Mouse (Mus musculus) lung, embryonic 16.5 days (tissue): ENCODE data around the gene Tma7. TPM values are rescaled to one million over a fixed set of nuclear protein-coding genes. Genes with fewer than 3 reads are reported as not detected.

Source experiments
- ATAC-seq: fragments of 200-750 bp; cut with Nextera tagmentation; 2 replicates; pipeline ENCODE4 v1.8.0; 2017; ENCODE audit warnings: low read depth, mild to moderate bottlenecking, moderate library complexity
- H3K27ac ChIP-seq: fragments of 300-500 bp; sonication (generic); 2 replicates; pipeline ENCODE4 v1.5.1; 2014; ENCODE audit warnings: mild to moderate bottlenecking, control low read depth, low read length
- H3K27me3 ChIP-seq: fragments of 300-500 bp; sonication (generic); 2 replicates; pipeline ENCODE4 v1.6.1; 2014; ENCODE audit warnings: low read depth, low read length, mixed read lengths; ENCODE audit not compliant: control insufficient read depth, insufficient read depth
- H3K36me3 ChIP-seq: fragments of 300-500 bp; sonication (generic); 2 replicates; pipeline ENCODE4 v1.6.1; 2014; ENCODE audit warnings: low read length; ENCODE audit not compliant: control insufficient read depth, insufficient read depth
- H3K4me1 ChIP-seq: fragments of 300-500 bp; sonication (generic); replicated peaks from 2 replicates; pipeline ENCODE4 v1.6.1; 2014; ENCODE audit warnings: low read length, mixed read lengths; ENCODE audit not compliant: control insufficient read depth, insufficient read depth
- H3K4me2 ChIP-seq: fragments of 300-500 bp; sonication (generic); 2 replicates; pipeline ENCODE4 v1.6.1; 2014; ENCODE audit warnings: low read depth, low read length, control low read depth
- H3K4me3 ChIP-seq: fragments of 300-500 bp; sonication (generic); 2 replicates; pipeline ENCODE4 v1.5.1; 2014; ENCODE audit warnings: mild to moderate bottlenecking, low read length, control low read depth
- H3K9ac ChIP-seq: fragments of 300-500 bp; sonication (generic); 2 replicates; pipeline ENCODE4 v1.6.1; 2014; ENCODE audit warnings: low read length, control low read depth
- H3K9me3 ChIP-seq: fragments of 300-500 bp; sonication (generic); 2 replicates; pipeline ENCODE4 v1.6.1; 2016; ENCODE audit warnings: low read length; ENCODE audit not compliant: control insufficient read depth
- WGBS: fragments of 180-500 bp; shearing (Covaris S2); extraction: QIAGEN DNeasy Blood & Tissue Kit; methylation state at CpG from one replicate; pipeline ENCODE4 v1.1.7; 2014; 5-methylcytosine and 5-hydroxymethylcytosine counted together
- polyA plus RNA-seq: library from polyadenylated mRNA; unstranded; fragments of >200 nt; fragmentation: Nextera tagmentation; extraction: Ambion mirVana; gene quantifications from 2 replicates; pipeline ENCODE4 v1.2.1, GENCODE M21; 2015

Tma7 gene
- 524 and 545 TPM in 2 replicates for polyA plus RNA-seq

GRCm38 (mm10) chr9:109082124-109082800 is at the start of gene Tma7, which contains the start of gene Ccdc51:
TSS of gene Tma7 (minus strand) at chr9:109082587.
TSS of gene Ccdc51 (plus strand) at chr9:109082493.
- peak within 1 kb of the TSS; percentile 80 for H3K4me3 ChIP-seq
- H3K27ac ChIP-seq = peak within 1 kb of the TSS; percentile 73
- H3K4me2 ChIP-seq = peak within 1 kb of the TSS; percentile 80
- ATAC-seq = peak; percentile 98
- H3K36me3 ChIP-seq = peaks cover 12% of the 10 kb centered on the region
- no peaks in the 10 kb centered on the region for H3K27me3 ChIP-seq
- H3K4me1 ChIP-seq = peaks cover 11% of the 10 kb centered on the region
- peak within 1 kb of the TSS; percentile 86 for H3K9ac ChIP-seq
- H3K9me3 ChIP-seq = no peaks in the 10 kb centered on the region
- under 1% methylated on average over 37 of the region's 37 CpGs for WGBS

GRCm38 (mm10) chr9:109130076-109130475 is 47.7 kb upstream of the Tma7 start:
- H3K27me3 ChIP-seq = no peaks in the 10 kb centered on the region
- 84% methylated on average over 5 of the region's 5 CpGs for WGBS
- H3K27ac ChIP-seq = no peak overlapping the region

GRCm38 (mm10) chr9:109128211-109128610 is 45.8 kb upstream of the Tma7 start:
- Histone ChIP-seq H3K36me3 (no peaks in the 10 kb centered on the region), H3K4me1 (no peaks in the 10 kb centered on the region; the same call in 1 of the 2 replicates), H3K9me3 (no peaks in the 10 kb centered on the region), H3K4me3 (no peak overlapping the region), H3K9ac (no peak overlapping the region), H3K4me2 (no peak overlapping the region), H3K27ac (no peak overlapping the region), H3K27me3 (no peaks in the 10 kb centered on the region)
- ATAC-seq = no peak
- 44% methylated on average over 3 of the region's 3 CpGs for WGBS

More at GRCm38 (mm10) chr9:109130076-109130475, 47.7 kb upstream of the Tma7 start:
- Histone ChIP-seq H3K4me3 (no peak overlapping the region), H3K36me3 (no peaks in the 10 kb centered on the region), H3K4me2 (no peak overlapping the region), H3K9me3 (no peaks in the 10 kb centered on the region), H3K9ac (no peak overlapping the region), H3K4me1 (no peaks in the 10 kb centered on the region)
- no peak for ATAC-seq

GRCm38 (mm10) chr9:109127076-109127475 is 44.7 kb upstream of the Tma7 start:
- Histone ChIP-seq H3K9me3 (no peaks in the 10 kb centered on the region), H3K36me3 (no peaks in the 10 kb centered on the region), H3K9ac (no peak overlapping the region), H3K27me3 (no peaks in the 10 kb centered on the region), H3K4me1 (no peaks in the 10 kb centered on the region; the same call in 1 of the 2 replicates), H3K27ac (no peak overlapping the region), H3K4me2 (no peak overlapping the region), H3K4me3 (no peak overlapping the region)
- 56% methylated on average over 4 of the region's 4 CpGs for WGBS
- no peak for ATAC-seq

GRCm38 (mm10) chr9:109125481-109125880 is 43.1 kb upstream of the Tma7 start:
- WGBS = 61% methylated on average over 3 of the region's 3 CpGs

GRCm38 (mm10) chr9:109125043-109125442 is 42.7 kb upstream of the Tma7 start:
- Histone ChIP-seq H3K36me3 (no peaks in the 10 kb centered on the region), H3K4me3 (no peak overlapping the region), H3K4me1 (no peaks in the 10 kb centered on the region; the same call in 1 of the 2 replicates), H3K9me3 (no peaks in the 10 kb centered on the region), H3K27ac (no peak overlapping the region), H3K27me3 (no peaks in the 10 kb centered on the region), H3K4me2 (no peak overlapping the region), H3K9ac (no peak overlapping the region)
- ATAC-seq = no peak
- WGBS = 59% methylated on average over 2 of the region's 2 CpGs

More at GRCm38 (mm10) chr9:109125481-109125880, 43.1 kb upstream of the Tma7 start:
- Histone ChIP-seq H3K4me2 (no peak overlapping the region), H3K27ac (no peak overlapping the region), H3K4me3 (no peak overlapping the region), H3K9me3 (no peaks in the 10 kb centered on the region), H3K9ac (no peak overlapping the region), H3K4me1 (no peaks in the 10 kb centered on the region; the same call in 1 of the 2 replicates), H3K36me3 (no peaks in the 10 kb centered on the region), H3K27me3 (no peaks in the 10 kb centered on the region)
- ATAC-seq = no peak

GRCm38 (mm10) chr9:109124164-109124563 is 41.8 kb upstream of the Tma7 start:
- no peak for ATAC-seq
- H3K4me2 ChIP-seq = no peak overlapping the region
- no peak overlapping the region for H3K27ac ChIP-seq
- WGBS = 79% methylated on average over 3 of the region's 3 CpGs
- no peaks in the 10 kb centered on the region for H3K27me3 ChIP-seq
- H3K4me1 ChIP-seq = no peaks in the 10 kb centered on the region; the same call in 1 of the 2 replicates
- no peak overlapping the region for H3K9ac ChIP-seq
- no peaks in the 10 kb centered on the region; the same call in 1 of the 2 replicates for H3K36me3 ChIP-seq
- H3K4me3 ChIP-seq = no peak overlapping the region
- no peaks in the 10 kb centered on the region for H3K9me3 ChIP-seq

- no peak overlapping the region for H3K27ac ChIP-seq
- H3K27me3 ChIP-seq = no peaks in the 10 kb centered on the region
- H3K4me2 ChIP-seq = no peak overlapping the region
- ATAC-seq = no peak
- no peaks in the 10 kb centered on the region for H3K9me3 ChIP-seq
- no peaks in the 10 kb centered on the region; the same call in 1 of the 2 replicates for H3K4me1 ChIP-seq
- H3K4me3 ChIP-seq = no peak overlapping the region
- no peak overlapping the region for H3K9ac ChIP-seq
- H3K36me3 ChIP-seq = no peaks in the 10 kb centered on the region; the same call in 1 of the 2 replicates
- 32% methylated on average over 6 of the region's 6 CpGs for WGBS
Measured at GRCm38 (mm10) chr9:109123266-109123665, 40.9 kb upstream of the Tma7 start.

GRCm38 (mm10) chr9:109122553-109123085 is 40.2 kb upstream of the Tma7 start:
- Histone ChIP-seq H3K4me2 (no peak overlapping the region), H3K9me3 (no peaks in the 10 kb centered on the region), H3K4me3 (no peak overlapping the region), H3K27me3 (no peaks in the 10 kb centered on the region), H3K4me1 (no peaks in the 10 kb centered on the region; the same call in 1 of the 2 replicates), H3K9ac (no peak overlapping the region), H3K27ac (no peak overlapping the region), H3K36me3 (peaks cover 1% of the 10 kb centered on the region; the same call in 1 of the 2 replicates)
- ATAC-seq = no peak
- 41% methylated on average over 2 of the region's 2 CpGs for WGBS
